Mouse (Mus musculus): ENCODE results near the gene Tmem255b.

GRCm38 (mm10) chr8:13462392-13462791, 27.4 kb downstream of the Tmem255b start:
- no peak for TF ChIP-seq CTCF (IDR thresholded peaks at IDR 0.05; ENCODE audit: borderline replicate concordance, insufficient read depth, low read depth, low read length)
- TF ChIP-seq POLR2A (IDR thresholded peaks at IDR 0.05; ENCODE audit: borderline replicate concordance, insufficient read depth, low read length): no peak
